Mouse (Mus musculus): ENCODE measurements around the gene Kcnj14. TPM values are rescaled to one million over a fixed set of nuclear protein-coding genes. Genes with fewer than 3 reads are reported as not detected.

Kcnj14 gene
- polyA plus RNA-seq, 1 experiment from 2014 or later: 1.4 TPM

DNA sequence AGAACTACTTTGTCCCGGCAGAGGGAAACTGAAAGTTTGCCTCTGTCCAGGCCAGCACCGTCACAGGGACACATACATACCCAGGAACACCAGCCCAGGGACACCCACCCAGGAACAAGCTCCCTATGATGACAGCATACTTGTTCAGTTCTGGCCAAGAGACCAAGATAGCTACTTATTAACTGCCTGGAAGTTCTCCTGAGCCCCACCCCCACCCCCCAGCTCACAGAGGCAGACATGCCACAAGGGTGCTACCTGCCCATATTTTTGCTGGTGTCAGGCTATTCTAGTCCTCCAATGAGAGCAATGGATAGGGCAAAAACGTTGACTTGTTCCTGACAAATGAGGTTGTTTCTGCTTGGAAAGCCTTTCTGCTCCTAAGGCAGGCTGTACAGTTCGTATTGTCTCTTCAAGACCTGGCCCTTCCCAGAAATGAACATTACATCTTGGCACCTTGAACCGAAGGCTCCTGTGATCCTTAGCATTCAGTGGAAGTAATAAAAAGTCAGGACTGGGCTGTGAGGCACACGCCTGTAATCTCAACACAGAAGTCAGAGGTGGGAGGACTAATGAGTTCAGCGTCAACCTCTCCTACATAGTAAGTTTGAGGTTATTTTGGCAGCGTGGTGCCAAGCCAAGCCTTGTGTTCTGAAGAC, 54.0 kb downstream of the Kcnj14 start:
- DNase-seq (ENCODE audit: low spot score) (no peak), ATAC-seq (ENCODE audit: low read depth) (no peak)
- H3K4me3 ChIP-seq (ENCODE audit: low read depth, low read length): no peak overlapping the region
- H3K4me2 ChIP-seq (ENCODE audit: low read depth, low read length): no peak overlapping the region
- WGBS: 68% methylated on average over 8 of the region's 8 CpGs
- H3K27me3 ChIP-seq (replicated peaks; ENCODE audit: control insufficient read depth, insufficient read depth, low read length): no peaks in the 10 kb centered on the region
- H3K4me1 ChIP-seq (ENCODE audit: control insufficient read depth, insufficient read depth, low read length): no peaks in the 10 kb centered on the region
- H3K27ac ChIP-seq (replicated peaks; ENCODE audit: low read depth, low read length): no peak overlapping the region
- H3K9me3 ChIP-seq (ENCODE audit: control insufficient read depth, low read length): no peaks in the 10 kb centered on the region
- no peak overlapping the region for H3K9ac ChIP-seq (ENCODE audit: low read depth, low read length)
- no peaks in the 10 kb centered on the region for H3K36me3 ChIP-seq (ENCODE audit: control insufficient read depth, insufficient read depth, low read length)

- Histone ChIP-seq H3K4me3 (ENCODE audit: low read depth, low read length) (no peak overlapping the region), H3K4me2 (ENCODE audit: low read depth, low read length) (no peak overlapping the region), H3K9me3 (ENCODE audit: control insufficient read depth, low read length) (no peaks in the 10 kb centered on the region), H3K4me1 (ENCODE audit: control insufficient read depth, insufficient read depth, low read length) (no peaks in the 10 kb centered on the region), H3K27ac (replicated peaks; ENCODE audit: low read depth, low read length) (no peak overlapping the region), H3K27me3 (replicated peaks; ENCODE audit: control insufficient read depth, insufficient read depth, low read length) (no peaks in the 10 kb centered on the region), H3K9ac (ENCODE audit: low read depth, low read length) (no peak overlapping the region), H3K36me3 (ENCODE audit: control insufficient read depth, insufficient read depth, low read length) (no peaks in the 10 kb centered on the region)
- no peak for ATAC-seq (ENCODE audit: low read depth)
- DNase-seq (ENCODE audit: low spot score): no peak
- 92% methylated on average over 6 of the region's 6 CpGs for WGBS
Measured at GRCm38 (mm10) chr7:45767500-45767899, 57.1 kb downstream of the Kcnj14 start.

GRCm38 (mm10) chr7:45766764-45767163, 57.8 kb downstream of the Kcnj14 start:
- Histone ChIP-seq H3K4me2 (ENCODE audit: low read depth, low read length) (no peak overlapping the region), H3K4me3 (ENCODE audit: low read depth, low read length) (no peak overlapping the region), H3K27ac (replicated peaks; ENCODE audit: low read depth, low read length) (no peak overlapping the region), H3K36me3 (ENCODE audit: control insufficient read depth, insufficient read depth, low read length) (no peaks in the 10 kb centered on the region), H3K27me3 (replicated peaks; ENCODE audit: control insufficient read depth, insufficient read depth, low read length) (no peaks in the 10 kb centered on the region), H3K4me1 (ENCODE audit: control insufficient read depth, insufficient read depth, low read length) (no peaks in the 10 kb centered on the region), H3K9me3 (ENCODE audit: control insufficient read depth, low read length) (no peaks in the 10 kb centered on the region), H3K9ac (ENCODE audit: low read depth, low read length) (no peak overlapping the region)
- ATAC-seq (ENCODE audit: low read depth): peak; percentile 84
- peak; percentile 66 for DNase-seq (ENCODE audit: low spot score)
- WGBS: 57% methylated on average over 7 of the region's 8 CpGs

Other genes with a start within 250 kb of the Kcnj14 start
- 0.45 and 1.0 TPM in 2 replicates for gene Fgf21, start 209.3 kb downstream of the Kcnj14 start, polyA plus RNA-seq (2014; fragmentation: Nextera tagmentation; extraction: Ambion mirVana)
- gene Fut1, start 207.5 kb downstream of the Kcnj14 start, polyA plus RNA-seq (2014; fragmentation: Nextera tagmentation; extraction: Ambion mirVana): 1.3 and 2.1 TPM in 2 replicates
- gene Izumo1, start 203.0 kb downstream of the Kcnj14 start, polyA plus RNA-seq (2014; fragmentation: Nextera tagmentation; extraction: Ambion mirVana): 0.19 and 0.30 TPM in 2 replicates
- gene Rasip1, start 197.3 kb downstream of the Kcnj14 start, polyA plus RNA-seq (2014; fragmentation: Nextera tagmentation; extraction: Ambion mirVana): 10.4 and 11.1 TPM in 2 replicates
- 23.3 and 28.8 TPM in 2 replicates for gene Mamstr, start 184.8 kb downstream of the Kcnj14 start, polyA plus RNA-seq (2014; fragmentation: Nextera tagmentation; extraction: Ambion mirVana)
- gene Fut2, start 158.4 kb downstream of the Kcnj14 start, polyA plus RNA-seq (2014; fragmentation: Nextera tagmentation; extraction: Ambion mirVana): 1.9 and 2.2 TPM in 2 replicates
- 3.4 and 3.7 TPM in 2 replicates for gene Ntn5, start 140.8 kb downstream of the Kcnj14 start, polyA plus RNA-seq (2014; fragmentation: Nextera tagmentation; extraction: Ambion mirVana)
- gene Sec1, start 130.4 kb downstream of the Kcnj14 start, polyA plus RNA-seq (2014; fragmentation: Nextera tagmentation; extraction: Ambion mirVana): 2.1 and 2.5 TPM in 2 replicates
- 7.9 and 8.9 TPM in 2 replicates for gene Car11, start 124.9 kb downstream of the Kcnj14 start, polyA plus RNA-seq (2014; fragmentation: Nextera tagmentation; extraction: Ambion mirVana)
- 3.4 and 4.7 TPM in 2 replicates for gene Dbp, start 119.7 kb downstream of the Kcnj14 start, polyA plus RNA-seq (2014; fragmentation: Nextera tagmentation; extraction: Ambion mirVana)
- 1,174 and 1,204 TPM in 2 replicates for gene Rpl18, start 109.3 kb downstream of the Kcnj14 start, polyA plus RNA-seq (2014; fragmentation: Nextera tagmentation; extraction: Ambion mirVana)
- 24.0 and 25.6 TPM in 2 replicates for gene Sphk2, start 106.8 kb downstream of the Kcnj14 start, polyA plus RNA-seq (2014; fragmentation: Nextera tagmentation; extraction: Ambion mirVana)
- 0.36 and 0.39 TPM in 2 replicates for gene Fam83e, start 103.6 kb downstream of the Kcnj14 start, polyA plus RNA-seq (2014; fragmentation: Nextera tagmentation; extraction: Ambion mirVana)
- not detected in 2 replicates for gene Spaca4, start 99.0 kb downstream of the Kcnj14 start, polyA plus RNA-seq (2014; fragmentation: Nextera tagmentation; extraction: Ambion mirVana)
- 0.67 and 1.5 TPM in 2 replicates for gene Lmtk3, start 41.0 kb downstream of the Kcnj14 start, polyA plus RNA-seq (2014; fragmentation: Nextera tagmentation; extraction: Ambion mirVana)
- gene Sult2b1, start 40.1 kb downstream of the Kcnj14 start, polyA plus RNA-seq (2014; fragmentation: Nextera tagmentation; extraction: Ambion mirVana): 14.2 and 16.3 TPM in 2 replicates
- gene Cyth2, start 10.2 kb downstream of the Kcnj14 start, polyA plus RNA-seq (2014; fragmentation: Nextera tagmentation; extraction: Ambion mirVana): 96.4 and 106 TPM in 2 replicates
- 53.9 and 60.5 TPM in 2 replicates for gene Grwd1, start 6.2 kb upstream of the Kcnj14 start, polyA plus RNA-seq (2014; fragmentation: Nextera tagmentation; extraction: Ambion mirVana)
- gene Kdelr1, start 48.0 kb upstream of the Kcnj14 start, polyA plus RNA-seq (2014; fragmentation: Nextera tagmentation; extraction: Ambion mirVana): 147 and 155 TPM in 2 replicates
- 0.63 and 1.0 TPM in 2 replicates for gene Grin2d, start 53.6 kb upstream of the Kcnj14 start, polyA plus RNA-seq (2014; fragmentation: Nextera tagmentation; extraction: Ambion mirVana)
- gene Syngr4, start 71.9 kb upstream of the Kcnj14 start, polyA plus RNA-seq (2014; fragmentation: Nextera tagmentation; extraction: Ambion mirVana): 0.68 and 0.87 TPM in 2 replicates
- 3.9 and 5.8 TPM in 2 replicates for gene Tmem143, start 72.2 kb upstream of the Kcnj14 start, polyA plus RNA-seq (2014; fragmentation: Nextera tagmentation; extraction: Ambion mirVana)
- gene Emp3, start 96.6 kb upstream of the Kcnj14 start, polyA plus RNA-seq (2014; fragmentation: Nextera tagmentation; extraction: Ambion mirVana): 298 and 316 TPM in 2 replicates
- 3.7 and 5.0 TPM in 2 replicates for gene Ccdc114, start 99.3 kb upstream of the Kcnj14 start, polyA plus RNA-seq (2014; fragmentation: Nextera tagmentation; extraction: Ambion mirVana)
- gene Abcc6, start 205.5 kb upstream of the Kcnj14 start, polyA plus RNA-seq (2014; fragmentation: Nextera tagmentation; extraction: Ambion mirVana): 0.39 and 0.64 TPM in 2 replicates
- gene Nomo1, start 208.9 kb upstream of the Kcnj14 start, polyA plus RNA-seq (2014; fragmentation: Nextera tagmentation; extraction: Ambion mirVana): 25.7 and 27.8 TPM in 2 replicates